Mouse (Mus musculus): ENCODE data around the gene Brd2.

GRCm38 (mm10) chr17:34079002-34079401 lies 43.4 kb downstream of the Brd2 start:
- TF ChIP-seq MAFK (IDR thresholded peaks at IDR 0.05; ENCODE audit: borderline replicate concordance, low read depth, low read length) (no peak), CHD1 (IDR thresholded peaks at IDR 0.05; ENCODE audit: low read depth, low read length) (no peak)
